Mouse (Mus musculus): Measurements from ENCODE around the gene Kdm3a.

DNA sequence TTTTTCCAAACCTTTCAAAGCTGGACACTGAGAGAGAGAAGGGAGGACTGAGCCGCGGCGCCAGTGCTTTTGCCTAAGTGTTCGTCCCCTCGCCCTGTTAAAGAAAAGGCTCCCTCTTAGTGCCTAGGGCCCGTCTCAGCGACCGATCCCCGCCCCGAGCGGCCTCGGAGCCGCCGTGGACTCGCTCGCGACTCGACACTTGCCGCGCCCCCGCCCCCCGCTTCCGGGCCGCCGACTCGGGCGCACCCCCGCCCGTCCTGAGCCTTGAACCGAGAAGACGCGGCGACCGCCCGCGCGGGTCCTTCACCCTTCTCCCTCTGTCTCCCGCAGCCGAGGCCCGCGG lies 333 bp downstream of the Kdm3a start:
- TF ChIP-seq CTCF (IDR thresholded peaks at IDR 0.05; ENCODE audit: extremely low read depth, insufficient read length, insufficient replicate concordance, low read depth, low read length) = no peak
- TF ChIP-seq POLR2A (IDR thresholded peaks at IDR 0.05; ENCODE audit: low read depth, low read length) = no peak
